Mouse (Mus musculus): ENCODE data around the gene Smndc1. TPM values are rescaled to one million over a fixed set of nuclear protein-coding genes. Genes with fewer than 3 reads are reported as not detected.

Smndc1 gene
- polyA plus RNA-seq (2015; fragmentation: Nextera tagmentation; extraction: Ambion mirVana) = 25.7 and 28.8 TPM in 2 replicates

GRCm38 (mm10) chr19:53390495-53391007, at the start of gene Smndc1:
TSS of gene Smndc1 (minus strand) at chr19:53390578.
- Histone ChIP-seq H3K27ac (peak within 1 kb of the TSS; percentile 98), H3K36me3 (peaks cover 29% of the 10 kb centered on the region)
- ATAC-seq (replicated peaks; ENCODE audit: insufficient number of reproducible peaks, insufficient read depth, low FRiP score, low read depth) = peak; percentile 97

GRCm38 (mm10) chr19:53439340-53439739, 49.0 kb upstream of the Smndc1 start:
- Histone ChIP-seq H3K9me3 (replicated peaks) (no peaks in the 10 kb centered on the region), H3K27ac (no peak overlapping the region), H3K4me3 (no peak overlapping the region), H3K27me3 (no peaks in the 10 kb centered on the region), H3K36me3 (no peaks in the 10 kb centered on the region), H3K9ac (no peak overlapping the region), H3K4me1 (replicated peaks) (peaks cover 20% of the 10 kb centered on the region), H3K4me2 (no peak overlapping the region)
- 44% methylated on average over 7 of the region's 7 CpGs for WGBS
- no peak for ATAC-seq (replicated peaks; ENCODE audit: insufficient number of reproducible peaks, insufficient read depth, low FRiP score, low read depth)

More at GRCm38 (mm10) chr19:53390495-53391007, at the start of gene Smndc1:
- Histone ChIP-seq H3K9me3 (replicated peaks) (no peaks in the 10 kb centered on the region), H3K4me3 (peak within 1 kb of the TSS; percentile 98), H3K4me1 (replicated peaks) (peaks cover 26% of the 10 kb centered on the region), H3K27me3 (no peaks in the 10 kb centered on the region), H3K9ac (peak within 1 kb of the TSS; percentile 98), H3K4me2 (peak within 1 kb of the TSS; percentile 67)
- WGBS = under 1% methylated on average over 48 of the region's 48 CpGs

- Histone ChIP-seq H3K36me3 (no peaks in the 10 kb centered on the region), H3K27ac (peak overlapping the region; percentile 48; the same call in 1 of the 2 replicates), H3K27me3 (no peaks in the 10 kb centered on the region), H3K4me1 (replicated peaks) (peaks cover 20% of the 10 kb centered on the region), H3K9ac (no peak overlapping the region), H3K9me3 (replicated peaks) (no peaks in the 10 kb centered on the region), H3K4me2 (no peak overlapping the region), H3K4me3 (no peak overlapping the region)
- 81% methylated on average over 8 of the region's 8 CpGs for WGBS
- ATAC-seq (replicated peaks; ENCODE audit: insufficient number of reproducible peaks, insufficient read depth, low FRiP score, low read depth) = no peak
Observed at GRCm38 (mm10) chr19:53437991-53438390, 47.6 kb upstream of the Smndc1 start.

GRCm38 (mm10) chr19:53437311-53437958, 47.1 kb upstream of the Smndc1 start:
- Histone ChIP-seq H3K4me3 (no peak overlapping the region), H3K9ac (no peak overlapping the region), H3K36me3 (no peaks in the 10 kb centered on the region), H3K9me3 (replicated peaks) (no peaks in the 10 kb centered on the region), H3K4me1 (replicated peaks) (peaks cover 20% of the 10 kb centered on the region), H3K27ac (peak overlapping the region; percentile 48; the same call in 1 of the 2 replicates), H3K4me2 (no peak overlapping the region), H3K27me3 (no peaks in the 10 kb centered on the region)
- ATAC-seq (replicated peaks; ENCODE audit: insufficient number of reproducible peaks, insufficient read depth, low FRiP score, low read depth) = peak; percentile 67
- WGBS = 21% methylated on average over 8 of the region's 8 CpGs

- Histone ChIP-seq H3K4me2 (no peak overlapping the region), H3K9me3 (replicated peaks) (no peaks in the 10 kb centered on the region), H3K4me1 (replicated peaks) (peaks cover 14% of the 10 kb centered on the region), H3K4me3 (no peak overlapping the region), H3K27me3 (no peaks in the 10 kb centered on the region), H3K9ac (no peak overlapping the region), H3K27ac (no peak overlapping the region), H3K36me3 (no peaks in the 10 kb centered on the region)
- ATAC-seq (replicated peaks; ENCODE audit: insufficient number of reproducible peaks, insufficient read depth, low FRiP score, low read depth) = no peak
- WGBS = 68% methylated on average over 10 of the region's 10 CpGs
Observed at GRCm38 (mm10) chr19:53433949-53434689, 43.7 kb upstream of the Smndc1 start.

- Histone ChIP-seq H3K4me3 (no peak overlapping the region), H3K4me2 (no peak overlapping the region), H3K27me3 (no peaks in the 10 kb centered on the region), H3K36me3 (no peaks in the 10 kb centered on the region), H3K27ac (no peak overlapping the region), H3K9me3 (replicated peaks) (no peaks in the 10 kb centered on the region), H3K9ac (no peak overlapping the region), H3K4me1 (replicated peaks) (peaks cover 14% of the 10 kb centered on the region)
- no peak for ATAC-seq (replicated peaks; ENCODE audit: insufficient number of reproducible peaks, insufficient read depth, low FRiP score, low read depth)
- 90% methylated on average over 11 of the region's 11 CpGs for WGBS
Observed at GRCm38 (mm10) chr19:53431003-53431402, 40.6 kb upstream of the Smndc1 start.

GRCm38 (mm10) chr19:53430356-53430755, 40.0 kb upstream of the Smndc1 start:
- Histone ChIP-seq H3K27ac (no peak overlapping the region), H3K4me3 (no peak overlapping the region), H3K27me3 (no peaks in the 10 kb centered on the region), H3K36me3 (no peaks in the 10 kb centered on the region), H3K4me2 (no peak overlapping the region), H3K9me3 (replicated peaks) (no peaks in the 10 kb centered on the region), H3K4me1 (replicated peaks) (peaks cover 14% of the 10 kb centered on the region), H3K9ac (no peak overlapping the region)
- 59% methylated on average over 9 of the region's 9 CpGs for WGBS
- no peak for ATAC-seq (replicated peaks; ENCODE audit: insufficient number of reproducible peaks, insufficient read depth, low FRiP score, low read depth)

- Histone ChIP-seq H3K4me2 (no peak overlapping the region), H3K9me3 (replicated peaks) (no peaks in the 10 kb centered on the region), H3K9ac (no peak overlapping the region), H3K4me3 (no peak overlapping the region), H3K27me3 (no peaks in the 10 kb centered on the region), H3K27ac (peak overlapping the region; percentile 31; the same call in 1 of the 2 replicates), H3K4me1 (replicated peaks) (peaks cover 32% of the 10 kb centered on the region), H3K36me3 (no peaks in the 10 kb centered on the region)
- 43% methylated on average over 8 of the region's 8 CpGs for WGBS
- no peak for ATAC-seq (replicated peaks; ENCODE audit: insufficient number of reproducible peaks, insufficient read depth, low FRiP score, low read depth)
Observed at GRCm38 (mm10) chr19:53427817-53428216, 37.4 kb upstream of the Smndc1 start.

GRCm38 (mm10) chr19:53427346-53427745, 37.0 kb upstream of the Smndc1 start:
- peaks cover 34% of the 10 kb centered on the region for H3K4me1 ChIP-seq (replicated peaks)
- no peaks in the 10 kb centered on the region for H3K9me3 ChIP-seq (replicated peaks)
- no peak overlapping the region for H3K4me2 ChIP-seq
- H3K36me3 ChIP-seq = no peaks in the 10 kb centered on the region
- no peak overlapping the region for H3K9ac ChIP-seq
- ATAC-seq (replicated peaks; ENCODE audit: insufficient number of reproducible peaks, insufficient read depth, low FRiP score, low read depth) = no peak
- 46% methylated on average over 7 of the region's 7 CpGs for WGBS
- peak overlapping the region; percentile 31 for H3K27ac ChIP-seq
- no peaks in the 10 kb centered on the region for H3K27me3 ChIP-seq
- H3K4me3 ChIP-seq = no peak overlapping the region

- Histone ChIP-seq H3K4me1 (replicated peaks) (peaks cover 43% of the 10 kb centered on the region), H3K4me2 (no peak overlapping the region), H3K36me3 (no peaks in the 10 kb centered on the region), H3K4me3 (no peak overlapping the region), H3K9ac (no peak overlapping the region), H3K27ac (no peak overlapping the region), H3K9me3 (replicated peaks) (no peaks in the 10 kb centered on the region), H3K27me3 (no peaks in the 10 kb centered on the region)
- ATAC-seq (replicated peaks; ENCODE audit: insufficient number of reproducible peaks, insufficient read depth, low FRiP score, low read depth) = no peak
- WGBS = 81% methylated on average over 8 of the region's 8 CpGs
Observed at GRCm38 (mm10) chr19:53425824-53426223, 35.4 kb upstream of the Smndc1 start.

- Histone ChIP-seq H3K4me1 (replicated peaks) (peaks cover 46% of the 10 kb centered on the region), H3K4me3 (peak overlapping the region; percentile 13)
Observed at GRCm38 (mm10) chr19:53424629-53425028, 34.3 kb upstream of the Smndc1 start.

More at GRCm38 (mm10) chr19:53424629-53425028, 34.3 kb upstream of the Smndc1 start:
- Histone ChIP-seq H3K27ac (peak overlapping the region; percentile 58; the same call in 1 of the 2 replicates), H3K9me3 (replicated peaks) (no peaks in the 10 kb centered on the region), H3K27me3 (no peaks in the 10 kb centered on the region), H3K36me3 (no peaks in the 10 kb centered on the region), H3K4me2 (peak overlapping the region; percentile 43), H3K9ac (no peak overlapping the region)
- ATAC-seq (replicated peaks; ENCODE audit: insufficient number of reproducible peaks, insufficient read depth, low FRiP score, low read depth) = no peak
- 37% methylated on average over 18 of the region's 18 CpGs for WGBS

All from heart, embryonic 15.5 days (tissue).